Mouse (Mus musculus) limb, embryonic 12.5 days (tissue): ENCODE measurements around the gene Aida. TPM values are rescaled to one million over a fixed set of nuclear protein-coding genes. Genes with fewer than 3 reads are reported as not detected.
A peak's percentile ranks its signal among the peaks of the same experiment; 100 is the strongest.
"Not testable (repeated sequence)": the region's sequence is repeated elsewhere in the genome, so short reads cannot be mapped to it uniquely, and the experiment has no call there.

ENCODE experiments used
- ATAC-seq: fragments of 200-750 bp; cut with Nextera tagmentation; 2 replicates; pipeline ENCODE4 v1.8.0; 2017; ENCODE audit warnings: low read depth, moderate TSS enrichment; ENCODE audit not compliant: insufficient number of reproducible peaks, insufficient read depth, low FRiP score, low TSS enrichment
- H3K27ac ChIP-seq: fragments of 300-500 bp; sonication (generic); 2 replicates; pipeline ENCODE4 v1.5.1; 2016; ENCODE audit warnings: mild to moderate bottlenecking, moderate library complexity
- H3K27me3 ChIP-seq: fragments of 300-500 bp; sonication (generic); 2 replicates; pipeline ENCODE4 v1.6.1; 2016; ENCODE audit warnings: mild to moderate bottlenecking, moderate library complexity
- H3K36me3 ChIP-seq: fragments of 300-500 bp; sonication (generic); 2 replicates; pipeline ENCODE4 v1.6.1; 2016; ENCODE audit warnings: mild to moderate bottlenecking, moderate library complexity
- H3K4me1 ChIP-seq: fragments of 300-500 bp; sonication (generic); replicated peaks from 2 replicates; pipeline ENCODE4 v1.6.1; 2016
- H3K4me2 ChIP-seq: fragments of 300-500 bp; sonication (generic); 2 replicates; pipeline ENCODE4 v1.6.1; 2016; ENCODE audit warnings: mild to moderate bottlenecking, moderate library complexity
- H3K4me3 ChIP-seq: fragments of 300-500 bp; sonication (generic); replicated peaks from 2 replicates; pipeline ENCODE4 v1.5.1; 2016; ENCODE audit warnings: mild to moderate bottlenecking
- H3K9ac ChIP-seq: fragments of 300-500 bp; sonication (generic); replicated peaks from 2 replicates; pipeline ENCODE4 v1.6.1; 2016; ENCODE audit warnings: mild to moderate bottlenecking, moderate library complexity
- H3K9me3 ChIP-seq: fragments of 300-500 bp; sonication (generic); 2 replicates; pipeline ENCODE4 v1.6.1; 2016; ENCODE audit warnings: mild to moderate bottlenecking, moderate library complexity
- WGBS: fragments of 180-500 bp; shearing (Covaris S2); methylation state at CpG from one replicate; pipeline ENCODE4 v1.1.7; 2016; 5-methylcytosine and 5-hydroxymethylcytosine counted together
- polyA plus RNA-seq: library from polyadenylated mRNA; unstranded; fragments of >200 nt; fragmentation: Nextera tagmentation; extraction: Ambion mirVana; gene quantifications from 2 replicates; pipeline ENCODE4 v1.2.1, GENCODE M21; 2016

Aida gene
- polyA plus RNA-seq, 1 experiment from 2014 or later: 63.7 TPM

GRCm38 (mm10) chr1:183320708-183321107 lies 24.3 kb downstream of the Aida start:
- Histone ChIP-seq H3K4me1 (no peaks in the 10 kb centered on the region), H3K27ac (no peak overlapping the region), H3K4me2 (no peak overlapping the region), H3K4me3 (no peak overlapping the region), H3K9ac (no peak overlapping the region), H3K36me3 (peaks cover 82% of the 10 kb centered on the region), H3K9me3 (no peaks in the 10 kb centered on the region), H3K27me3 (no peaks in the 10 kb centered on the region)
- WGBS: 81% methylated on average over 3 of the region's 3 CpGs
- no peak for ATAC-seq

- not testable (repeated sequence) for H3K9me3 ChIP-seq, H3K4me2 ChIP-seq, H3K9ac ChIP-seq, H3K4me1 ChIP-seq, H3K27me3 ChIP-seq, H3K27ac ChIP-seq, H3K4me3 ChIP-seq, ATAC-seq
- WGBS: 88% methylated on average over 5 of the region's 5 CpGs
- peaks cover 80% of the 10 kb centered on the region for H3K36me3 ChIP-seq
These were observed 26.1 kb downstream of the Aida start for GRCm38 (mm10) chr1:183322496-183322895.

- ATAC-seq: no peak
- Histone ChIP-seq H3K27ac (no peak overlapping the region), H3K4me1 (no peaks in the 10 kb centered on the region), H3K4me3 (no peak overlapping the region), H3K4me2 (no peak overlapping the region), H3K36me3 (peaks cover 81% of the 10 kb centered on the region), H3K9me3 (no peaks in the 10 kb centered on the region), H3K27me3 (no peaks in the 10 kb centered on the region), H3K9ac (no peak overlapping the region)
- 95% methylated on average over 2 of the region's 2 CpGs for WGBS
These were observed 27.5 kb downstream of the Aida start for GRCm38 (mm10) chr1:183323923-183324322.

GRCm38 (mm10) chr1:183324433-183324832 lies 28.0 kb downstream of the Aida start:
- Histone ChIP-seq H3K27me3 (no peaks in the 10 kb centered on the region), H3K9me3 (no peaks in the 10 kb centered on the region), H3K4me3 (no peak overlapping the region), H3K36me3 (peaks cover 81% of the 10 kb centered on the region), H3K9ac (no peak overlapping the region), H3K4me1 (no peaks in the 10 kb centered on the region), H3K4me2 (no peak overlapping the region), H3K27ac (no peak overlapping the region)
- no peak for ATAC-seq
- WGBS: 95% methylated on average over 6 of the region's 6 CpGs

GRCm38 (mm10) chr1:183327171-183327570 lies 30.8 kb downstream of the Aida start:
- H3K36me3 ChIP-seq: peaks cover 84% of the 10 kb centered on the region
- no peak overlapping the region for H3K4me3 ChIP-seq
- no peak for ATAC-seq
- 92% methylated on average over 8 of the region's 8 CpGs for WGBS
- H3K4me2 ChIP-seq: no peak overlapping the region
- H3K9ac ChIP-seq: no peak overlapping the region
- H3K27ac ChIP-seq: no peak overlapping the region
- no peaks in the 10 kb centered on the region for H3K27me3 ChIP-seq
- H3K9me3 ChIP-seq: no peaks in the 10 kb centered on the region
- no peaks in the 10 kb centered on the region for H3K4me1 ChIP-seq

DNA sequence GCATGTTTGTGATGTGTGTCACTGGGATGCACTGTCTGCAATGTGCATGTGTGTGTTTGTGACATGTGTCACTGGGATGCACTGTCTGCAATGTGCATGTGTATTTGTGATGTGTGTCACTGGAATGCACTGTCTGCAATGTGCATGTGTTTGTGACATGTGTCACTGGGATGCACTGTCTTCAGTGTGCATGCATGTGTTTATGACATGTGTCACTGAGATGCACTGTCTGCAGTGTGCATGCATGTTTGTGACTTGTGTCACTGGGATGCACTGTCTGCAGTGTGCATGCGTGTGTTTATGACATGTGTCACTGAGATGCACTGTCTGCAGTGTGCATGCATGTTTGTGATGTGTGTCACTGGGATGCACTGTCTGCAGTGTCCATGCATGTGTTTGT lies 46.5 kb downstream of the Aida start:
- H3K27ac ChIP-seq, ATAC-seq, H3K4me3 ChIP-seq, H3K27me3 ChIP-seq, H3K9me3 ChIP-seq, H3K4me2 ChIP-seq, H3K9ac ChIP-seq: not testable (repeated sequence)
- H3K36me3 ChIP-seq: peaks cover 52% of the 10 kb centered on the region
- H3K4me1 ChIP-seq: peaks cover 11% of the 10 kb centered on the region; the same call in 1 of the 2 replicates
- WGBS: 87% methylated on average over 1 of the region's 1 CpGs

- Histone ChIP-seq H3K27me3 (no peaks in the 10 kb centered on the region), H3K4me2 (peak overlapping the region; percentile 89), H3K4me1 (peaks cover 11% of the 10 kb centered on the region; the same call in 1 of the 2 replicates), H3K27ac (peak overlapping the region; percentile 64), H3K36me3 (peaks cover 55% of the 10 kb centered on the region), H3K4me3 (peak overlapping the region; percentile 92), H3K9ac (peak overlapping the region; percentile 88), H3K9me3 (no peaks in the 10 kb centered on the region)
- WGBS: under 1% methylated on average over 72 of the region's 72 CpGs
- peak; percentile 90 for ATAC-seq
These were observed 48.8 kb downstream of the Aida start for GRCm38 (mm10) chr1:183344886-183345816.

DNA sequence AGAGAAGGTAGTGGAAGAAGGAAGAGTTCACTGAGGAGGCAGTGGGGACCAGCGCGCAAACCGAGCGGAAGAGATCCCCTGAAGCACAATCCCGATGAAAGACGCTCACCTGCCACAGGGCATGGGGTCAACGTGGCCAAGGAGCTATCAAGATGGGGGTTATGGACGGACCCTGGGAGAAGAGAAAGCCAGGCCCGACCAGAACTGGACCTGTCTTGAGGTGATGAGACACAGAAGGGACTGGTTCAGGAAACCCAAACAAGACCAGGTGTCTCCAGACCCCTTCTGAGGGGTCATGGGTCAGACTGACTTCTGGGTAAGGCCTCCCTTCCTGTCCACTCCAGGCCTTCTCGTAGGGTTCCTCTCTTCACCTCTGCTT lies 49.4 kb downstream of the Aida start:
- ATAC-seq: peak; percentile 22; the same call in 1 of the 2 replicates

DNA sequence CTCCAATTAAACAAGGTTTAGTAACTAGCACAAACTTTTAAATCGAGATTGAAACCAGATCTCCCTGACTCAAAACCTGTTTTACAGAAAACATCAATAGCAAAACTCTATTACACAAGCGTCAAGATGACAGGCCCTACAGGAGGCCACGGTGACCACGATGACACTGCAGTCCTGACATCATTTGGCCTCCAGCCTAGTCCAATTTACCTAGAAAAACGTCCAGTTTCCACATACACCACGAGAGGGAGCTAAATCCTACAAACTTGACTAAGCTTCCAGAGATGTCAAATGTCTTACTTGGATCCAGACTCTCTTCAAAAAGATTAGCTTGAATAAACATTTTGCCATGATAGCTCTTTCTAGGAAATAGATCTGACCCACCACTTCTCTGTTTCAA lies 53.5 kb downstream of the Aida start:
- peaks cover 75% of the 10 kb centered on the region for H3K36me3 ChIP-seq
- no peak overlapping the region for H3K4me2 ChIP-seq
- H3K27me3 ChIP-seq: no peaks in the 10 kb centered on the region
- ATAC-seq: no peak
- H3K9ac ChIP-seq: no peak overlapping the region
- H3K4me3 ChIP-seq: no peak overlapping the region
- 35% methylated on average over 6 of the region's 6 CpGs for WGBS
- no peak overlapping the region for H3K27ac ChIP-seq
- H3K9me3 ChIP-seq: no peaks in the 10 kb centered on the region
- peaks cover 9% of the 10 kb centered on the region; the same call in 1 of the 2 replicates for H3K4me1 ChIP-seq

More for the DNA sequence above, 49.4 kb downstream of the Aida start:
- Histone ChIP-seq H3K4me1 (peaks cover 11% of the 10 kb centered on the region; the same call in 1 of the 2 replicates), H3K36me3 (peaks cover 57% of the 10 kb centered on the region), H3K9me3 (no peaks in the 10 kb centered on the region), H3K27ac (peak overlapping the region; percentile 64; the same call in 1 of the 2 replicates), H3K4me2 (peak overlapping the region; percentile 89), H3K9ac (peak overlapping the region; percentile 88), H3K27me3 (no peaks in the 10 kb centered on the region), H3K4me3 (peak overlapping the region; percentile 92)
- 6% methylated on average over 10 of the region's 10 CpGs for WGBS

DNA sequence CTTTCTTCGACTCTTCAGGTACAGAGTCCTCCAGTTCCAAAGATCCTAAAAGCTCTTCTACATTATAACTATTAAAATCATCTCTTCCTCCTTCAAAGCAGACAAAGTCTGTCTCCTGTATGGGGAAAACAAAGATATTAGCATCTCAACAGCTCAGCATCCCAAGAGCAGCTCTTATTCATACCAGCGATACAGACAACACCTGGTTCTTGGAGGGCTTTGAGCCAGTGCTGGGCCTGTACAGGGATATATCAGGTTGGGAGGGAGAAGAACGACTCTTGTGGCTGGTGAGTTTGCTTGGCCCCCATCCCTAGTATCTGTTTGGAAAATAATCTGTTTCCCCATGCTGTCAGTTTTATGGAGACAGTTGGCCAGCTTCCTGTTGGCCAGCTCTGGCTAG lies 62.5 kb downstream of the Aida start:
- no peaks in the 10 kb centered on the region for H3K27me3 ChIP-seq
- no peak overlapping the region for H3K27ac ChIP-seq
- H3K4me3 ChIP-seq: no peak overlapping the region
- no peaks in the 10 kb centered on the region for H3K4me1 ChIP-seq
- ATAC-seq: no peak
- WGBS: 90% methylated on average over 3 of the region's 3 CpGs
- peaks cover 84% of the 10 kb centered on the region for H3K36me3 ChIP-seq
- H3K9ac ChIP-seq: no peak overlapping the region
- no peak overlapping the region for H3K4me2 ChIP-seq
- H3K9me3 ChIP-seq: no peaks in the 10 kb centered on the region

DNA sequence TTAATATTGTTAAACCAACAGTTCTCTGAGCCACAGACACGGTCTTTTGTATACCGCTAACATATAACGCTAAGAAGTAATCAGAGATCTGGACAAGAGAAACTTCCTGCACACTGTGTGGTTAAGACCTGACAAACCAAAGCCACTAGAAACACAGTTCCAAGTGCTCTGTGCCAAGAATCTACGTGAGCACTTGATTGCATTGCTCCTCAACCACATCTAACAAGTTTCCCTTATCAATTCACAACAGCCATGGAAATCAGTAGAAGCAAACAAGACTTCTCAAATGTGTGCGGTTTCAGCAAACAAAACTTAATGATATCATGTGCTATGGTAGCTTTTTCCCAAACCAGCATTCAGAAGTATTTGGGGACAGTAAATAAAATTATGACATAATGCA lies 65.9 kb downstream of the Aida start:
- H3K4me1 ChIP-seq: no peaks in the 10 kb centered on the region
- H3K4me3 ChIP-seq: no peak overlapping the region
- peaks cover 75% of the 10 kb centered on the region for H3K36me3 ChIP-seq
- WGBS: 92% methylated on average over 5 of the region's 5 CpGs
- no peaks in the 10 kb centered on the region for H3K9me3 ChIP-seq
- no peak overlapping the region for H3K27ac ChIP-seq
- no peaks in the 10 kb centered on the region for H3K27me3 ChIP-seq
- H3K4me2 ChIP-seq: no peak overlapping the region
- H3K9ac ChIP-seq: no peak overlapping the region
- no peak for ATAC-seq
